Mouse (Mus musculus) adrenal gland, postnatal 10 days (tissue): ENCODE results near the gene Adam33. TPM values are rescaled to one million over a fixed set of nuclear protein-coding genes. Genes with fewer than 3 reads are reported as not detected.
"Not testable (repeated sequence)": the region's sequence is repeated elsewhere in the genome, so short reads cannot be mapped to it uniquely, and the experiment has no call there.

Experiments used
- DNase-seq: peaks from one replicate; pipeline ENCODE4 v3.0.0; 2021; ENCODE audit warnings: mixed read lengths
- total RNA-seq, 2 experiments: library from RNA; stranded (reverse); gene quantifications; 2 replicates each; pipeline ENCODE4 v1.2.3; 2021

The Adam33 gene
- total RNA-seq, 2 experiments from 2014 or later: 2.4 to 3.9 TPM

GRCm38 (mm10) chr2:131058672-131059071, 4.9 kb downstream of the Adam33 start:
- no peak for DNase-seq

- DNase-seq: no peak
These were observed 7.4 kb downstream of the Adam33 start for GRCm38 (mm10) chr2:131056191-131056590.

- peak; percentile 73 for DNase-seq
These were observed 8.0 kb downstream of the Adam33 start for GRCm38 (mm10) chr2:131055631-131056030.

GRCm38 (mm10) chr2:131054646-131055264, 8.9 kb downstream of the Adam33 start:
- DNase-seq: no peak

- DNase-seq: no peak
These were observed 9.6 kb downstream of the Adam33 start for GRCm38 (mm10) chr2:131053851-131054645.

- DNase-seq: no peak
These were observed 10.7 kb downstream of the Adam33 start for GRCm38 (mm10) chr2:131052862-131053418.

GRCm38 (mm10) chr2:131052043-131052442, 11.6 kb downstream of the Adam33 start:
- DNase-seq: no peak

GRCm38 (mm10) chr2:131046025-131046424, 17.6 kb downstream of the Adam33 start:
- DNase-seq: no peak

GRCm38 (mm10) chr2:131044989-131045720, 18.5 kb downstream of the Adam33 start:
- no peak for DNase-seq

GRCm38 (mm10) chr2:131044354-131044852, 19.2 kb downstream of the Adam33 start:
- DNase-seq: no peak

GRCm38 (mm10) chr2:131042988-131043387, 20.6 kb downstream of the Adam33 start, which contains the start of gene Gfra4:
TSS of gene Gfra4 (minus strand) at chr2:131043088.
- no peak for DNase-seq

- DNase-seq: peak; percentile 55
These were observed 22.5 kb downstream of the Adam33 start for GRCm38 (mm10) chr2:131040854-131041825.

- DNase-seq: no peak
These were observed 24.9 kb downstream of the Adam33 start for GRCm38 (mm10) chr2:131038675-131039074.

GRCm38 (mm10) chr2:131038197-131038596, 25.4 kb downstream of the Adam33 start:
- DNase-seq: no peak

- DNase-seq: peak; percentile 49
These were observed 26.2 kb downstream of the Adam33 start for GRCm38 (mm10) chr2:131037226-131037990.

- DNase-seq: no peak
These were observed 26.9 kb downstream of the Adam33 start for GRCm38 (mm10) chr2:131036757-131037156.

GRCm38 (mm10) chr2:131036343-131036742, 27.3 kb downstream of the Adam33 start:
- no peak for DNase-seq

GRCm38 (mm10) chr2:131031406-131031805, 32.2 kb downstream of the Adam33 start:
- not testable (repeated sequence) for DNase-seq

GRCm38 (mm10) chr2:131030998-131031397, 32.6 kb downstream of the Adam33 start:
- DNase-seq: no peak

- no peak for DNase-seq
These were observed 33.1 kb downstream of the Adam33 start for GRCm38 (mm10) chr2:131030561-131030960.
